Mouse (Mus musculus) hindbrain, postnatal 0 days (tissue): Measurements from ENCODE around the gene Atp6v1b1. TPM values are rescaled to one million over a fixed set of nuclear protein-coding genes. Genes with fewer than 3 reads are reported as not detected.

Source experiments
- ATAC-seq: fragments of 200-750 bp; cut with Nextera tagmentation; 2 replicates; pipeline ENCODE4 v1.8.0; 2017; ENCODE audit warnings: mild to moderate bottlenecking, moderate TSS enrichment, moderate library complexity
- DNase-seq: peaks from one replicate; pipeline ENCODE4 v3.0.0-alpha.2; 2015; ENCODE audit warnings: low spot score
- H3K27ac ChIP-seq: fragments of 300-500 bp; sonication (generic); 2 replicates; pipeline ENCODE4 v1.5.1; 2014; ENCODE audit warnings: mild to moderate bottlenecking
- H3K27me3 ChIP-seq: fragments of 300-500 bp; sonication (generic); 2 replicates; pipeline ENCODE4 v1.6.1; 2014; ENCODE audit warnings: low read length, mixed read lengths; ENCODE audit not compliant: insufficient read depth
- H3K36me3 ChIP-seq: fragments of 300-500 bp; sonication (generic); 2 replicates; pipeline ENCODE4 v1.6.1; 2014; ENCODE audit warnings: low read length, mixed read lengths; ENCODE audit not compliant: insufficient read depth
- H3K4me1 ChIP-seq: fragments of 300-500 bp; sonication (generic); 2 replicates; pipeline ENCODE4 v1.6.1; 2014; ENCODE audit warnings: antibody characterized with exemption, low read length, mixed read lengths; ENCODE audit not compliant: insufficient read depth
- H3K4me2 ChIP-seq: fragments of 300-500 bp; sonication (generic); 2 replicates; pipeline ENCODE4 v1.6.1; 2014; ENCODE audit warnings: low read depth, mild to moderate bottlenecking, low read length, moderate library complexity, mixed read lengths
- H3K4me3 ChIP-seq: fragments of 300-500 bp; sonication (generic); 2 replicates; pipeline ENCODE4 v1.5.1; 2014; ENCODE audit warnings: low read length
- H3K9ac ChIP-seq: fragments of 300-500 bp; sonication (generic); replicated peaks from 2 replicates; pipeline ENCODE4 v1.6.1; 2014; ENCODE audit warnings: mild to moderate bottlenecking, low read length, moderate library complexity, mixed read lengths
- H3K9me3 ChIP-seq: fragments of 300-500 bp; sonication (generic); 2 replicates; pipeline ENCODE4 v1.6.1; 2016; ENCODE audit warnings: low read length, mixed read lengths
- CTCF ChIP-seq: IDR thresholded peaks from 2 replicates; pipeline ENCODE4 v1.5.1; 2016; ENCODE audit warnings: antibody characterized with exemption, control low read depth, low read depth
- WGBS: fragments of 180-500 bp; shearing (Covaris S2); extraction: QIAGEN DNeasy Blood & Tissue Kit; methylation state at CpG from one replicate; pipeline ENCODE4 v1.1.7; 2014; 5-methylcytosine and 5-hydroxymethylcytosine counted together
- polyA plus RNA-seq: library from polyadenylated mRNA; unstranded; fragments of >200 nt; fragmentation: Nextera tagmentation; extraction: Ambion mirVana; gene quantifications from 2 replicates; pipeline ENCODE4 v1.2.1, GENCODE M21; 2015
- total RNA-seq: library from RNA; depleted of rRNA; stranded (reverse); fragments of >200 nt; gene quantifications from 2 replicates; pipeline ENCODE4 v1.2.3, GENCODE M21; 2014

The Atp6v1b1 gene
- total and polyA plus RNA-seq, 2 experiments from 2014 or later = not detected

DNA sequence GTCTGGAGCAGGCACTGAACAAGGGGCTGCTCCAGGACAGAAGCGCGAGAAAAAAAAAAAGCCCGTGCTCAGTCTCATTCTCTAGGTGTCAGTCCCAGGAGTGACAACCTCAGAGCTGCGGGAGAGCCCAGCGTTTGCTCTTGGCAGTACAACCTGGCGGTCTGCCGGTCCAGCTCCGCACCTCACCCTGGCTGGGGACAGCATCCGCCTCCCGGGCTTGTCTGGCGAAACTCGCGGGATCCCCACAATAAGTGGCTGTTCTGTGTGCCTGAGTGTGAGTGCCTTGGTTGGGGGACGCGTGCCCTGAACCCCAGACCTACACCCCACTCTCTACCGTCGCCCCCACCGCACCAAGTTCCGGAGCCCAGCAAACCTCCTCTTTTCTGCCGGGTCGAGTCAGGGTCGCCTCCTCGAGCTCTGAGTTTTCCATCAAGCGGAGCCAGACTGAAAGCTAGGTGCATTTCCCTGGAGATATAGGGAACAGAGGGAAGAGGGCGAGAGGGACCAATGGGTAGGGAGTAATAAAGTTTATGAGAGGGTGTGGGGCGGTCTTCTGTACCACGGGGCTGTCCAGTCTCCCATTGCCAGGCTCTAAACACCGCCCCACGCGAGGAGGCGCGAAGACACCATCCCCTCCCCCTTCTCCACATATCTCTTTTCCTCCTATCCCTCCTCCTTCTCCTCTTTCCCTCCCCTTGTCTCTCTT lies 32.3 kb upstream of the Atp6v1b1 start:
- H3K27ac ChIP-seq = no peak overlapping the region
- H3K4me3 ChIP-seq = peak overlapping the region; percentile 34
- 0 out of 2 replicates have a peak, but pooled peaks cover 5% of the 10 kb centered on the region for H3K4me1 ChIP-seq
- ATAC-seq (no peak), DNase-seq (no peak)
- under 1% methylated on average over 32 of the region's 32 CpGs for WGBS
- H3K4me2 ChIP-seq = peak overlapping the region; percentile 51
- H3K27me3 ChIP-seq = peaks cover 96% of the 10 kb centered on the region
- no peak overlapping the region for H3K9ac ChIP-seq
- TF ChIP-seq CTCF = no peak
- H3K36me3 ChIP-seq = no peaks in the 10 kb centered on the region
- no peaks in the 10 kb centered on the region for H3K9me3 ChIP-seq

GRCm38 (mm10) chr6:83711067-83711675 lies 31.6 kb upstream of the Atp6v1b1 start, which contains the start of gene Vax2:
Gene Vax2, plus strand, starts transcription at chr6:83711264.
- no peaks in the 10 kb centered on the region for H3K36me3 ChIP-seq
- peaks cover 90% of the 10 kb centered on the region for H3K27me3 ChIP-seq
- peak within 1 kb of the TSS; percentile 34 for H3K4me3 ChIP-seq
- WGBS = 1% methylated on average over 46 of the region's 46 CpGs
- H3K9me3 ChIP-seq = no peaks in the 10 kb centered on the region
- no peak within 1 kb of the TSS for H3K9ac ChIP-seq
- 0 out of 2 replicates have a peak, but pooled peaks cover 5% of the 10 kb centered on the region for H3K4me1 ChIP-seq
- H3K27ac ChIP-seq = no peak within 1 kb of the TSS
- peak; percentile 47 for DNase-seq
- TF ChIP-seq CTCF = no peak
- peak; percentile 64 for ATAC-seq
- peak within 1 kb of the TSS; percentile 51 for H3K4me2 ChIP-seq

GRCm38 (mm10) chr6:83711725-83712475 lies 30.9 kb upstream of the Atp6v1b1 start:
- WGBS = 1% methylated on average over 45 of the region's 45 CpGs
- Histone ChIP-seq H3K27me3 (peaks cover 86% of the 10 kb centered on the region), H3K4me3 (peak overlapping the region; percentile 34), H3K9ac (no peak overlapping the region), H3K4me2 (peak overlapping the region; percentile 51), H3K27ac (no peak overlapping the region), H3K36me3 (no peaks in the 10 kb centered on the region), H3K4me1 (0 out of 2 replicates have a peak, but pooled peaks cover 5% of the 10 kb centered on the region), H3K9me3 (no peaks in the 10 kb centered on the region)
- no peak for DNase-seq
- no peak for TF ChIP-seq CTCF
- ATAC-seq = no peak

DNA sequence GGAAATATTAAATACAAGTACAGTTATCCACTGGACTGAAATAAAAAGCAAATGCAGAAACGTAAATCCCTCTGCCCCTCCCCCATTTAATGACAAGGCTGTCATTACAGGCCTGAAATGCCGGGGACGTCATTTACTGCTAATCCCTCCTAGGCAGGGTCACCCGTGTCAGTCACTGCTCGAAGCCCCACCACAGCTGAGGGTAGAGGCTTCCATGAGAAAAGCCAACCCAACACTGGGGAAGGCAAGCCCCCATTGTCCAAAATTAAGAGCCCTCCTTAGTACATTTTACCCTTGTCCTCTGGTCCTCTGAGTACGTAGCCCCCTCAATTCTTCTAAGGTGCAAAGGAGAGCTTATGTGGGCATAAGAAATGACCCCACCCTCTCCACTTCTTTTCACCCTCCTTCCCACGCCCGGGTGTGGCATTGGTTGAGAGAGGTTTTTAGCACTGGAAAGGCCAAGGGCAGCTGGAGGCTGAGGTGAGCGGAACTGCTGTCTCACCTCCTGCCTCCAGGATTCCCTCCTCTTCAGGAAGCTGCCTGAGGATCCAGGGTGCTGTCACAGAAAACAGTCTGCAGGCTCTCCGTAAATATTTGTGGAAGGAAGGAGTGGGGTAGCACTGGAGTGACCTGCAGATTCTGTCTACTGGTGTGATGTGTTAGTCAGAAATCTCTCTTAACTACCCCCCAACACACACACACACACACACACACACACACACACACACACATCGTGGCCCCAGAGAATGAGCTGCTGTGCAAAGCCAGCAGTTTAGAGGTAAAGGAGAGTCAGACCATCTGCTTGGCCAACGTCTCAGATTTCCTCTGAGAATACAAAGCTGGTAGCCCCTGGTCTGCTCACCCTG lies 29.3 kb upstream of the Atp6v1b1 start:
- ATAC-seq (no peak), DNase-seq (no peak)
- peaks cover 86% of the 10 kb centered on the region for H3K27me3 ChIP-seq
- H3K36me3 ChIP-seq = no peaks in the 10 kb centered on the region
- H3K27ac ChIP-seq = no peak overlapping the region
- 6% methylated on average over 12 of the region's 12 CpGs for WGBS
- H3K4me1 ChIP-seq = 0 out of 2 replicates have a peak, but pooled peaks cover 5% of the 10 kb centered on the region
- no peak overlapping the region for H3K4me3 ChIP-seq
- no peak overlapping the region for H3K4me2 ChIP-seq
- H3K9me3 ChIP-seq = no peaks in the 10 kb centered on the region
- no peak overlapping the region for H3K9ac ChIP-seq
- TF ChIP-seq CTCF = no peak

- H3K27me3 ChIP-seq = peaks cover 85% of the 10 kb centered on the region
- no peak for ATAC-seq
Observed at GRCm38 (mm10) chr6:83714221-83715123, 28.3 kb upstream of the Atp6v1b1 start.

More at GRCm38 (mm10) chr6:83714221-83715123, 28.3 kb upstream of the Atp6v1b1 start:
- no peaks in the 10 kb centered on the region for H3K36me3 ChIP-seq
- TF ChIP-seq CTCF = no peak
- WGBS = 1% methylated on average over 34 of the region's 34 CpGs
- peak; percentile 36 for DNase-seq
- H3K4me1 ChIP-seq = 0 out of 2 replicates have a peak, but pooled peaks cover 5% of the 10 kb centered on the region
- H3K4me2 ChIP-seq = no peak overlapping the region
- H3K4me3 ChIP-seq = no peak overlapping the region
- no peak overlapping the region for H3K27ac ChIP-seq
- H3K9ac ChIP-seq = no peak overlapping the region
- H3K9me3 ChIP-seq = no peaks in the 10 kb centered on the region
